Mouse (Mus musculus) ovary, adult 2 months (tissue): ENCODE results near the gene Il18bp. TPM values are rescaled to one million over a fixed set of nuclear protein-coding genes. Genes with fewer than 3 reads are reported as not detected.

Experiments used
- polyA plus RNA-seq: library from polyadenylated mRNA; depleted of rRNA; stranded (reverse); fragments of >200 nt; gene quantifications from 2 replicates; pipeline ENCODE4 v1.2.3, GENCODE M21; 2012; rRNA removed

The Il18bp gene
- polyA plus RNA-seq: 9.9 and 14.9 TPM in 2 replicates

DNA sequence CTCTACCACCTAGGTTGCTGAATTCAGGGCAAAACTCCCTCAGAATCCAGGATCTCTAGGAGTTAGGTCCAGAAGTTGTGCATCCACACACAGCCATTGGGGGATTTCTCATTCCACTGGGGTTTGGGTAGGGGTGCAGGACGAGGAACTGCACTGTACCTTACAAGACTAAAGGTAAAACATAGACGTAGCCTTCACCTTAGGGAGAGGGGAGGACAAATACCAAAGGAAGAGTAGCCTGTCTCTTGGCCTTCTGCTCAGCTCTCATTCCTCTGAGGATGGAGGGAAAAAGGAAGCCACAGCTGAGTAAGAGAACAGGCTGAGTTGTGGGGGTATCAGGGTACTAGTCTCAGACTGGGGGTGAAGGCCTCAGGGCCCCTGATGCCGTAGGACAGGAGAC is at the start of gene Il18bp:
Gene Il18bp (minus strand): TSS at position 101 of the 400 bp plus-strand sequence.

GRCm38 (mm10) chr7:102065046-102065891 is 46.8 kb upstream of the Il18bp start, which contains the start of the genes Rnf121, Xndc1 and Xntrpc:
TSS of gene Rnf121 (minus strand) at chr7:102065469.
TSS of gene Xndc1 (plus strand) at chr7:102065511.
TSS of gene Xntrpc (plus strand) at chr7:102065713.

Other genes with a start within 250 kb of the Il18bp start
- gene Phox2a, start 200.4 kb downstream of the Il18bp start, polyA plus RNA-seq: not detected in 2 replicates
- gene Inppl1, start 180.5 kb downstream of the Il18bp start, polyA plus RNA-seq: 193 and 201 TPM in 2 replicates
- gene Folr2, start 161.5 kb downstream of the Il18bp start, polyA plus RNA-seq: 15.4 and 19.7 TPM in 2 replicates
- gene Anapc15, start 155.0 kb downstream of the Il18bp start, polyA plus RNA-seq: 29.7 and 34.9 TPM in 2 replicates
- 73.4 and 105 TPM in 2 replicates for gene Folr1, start 147.9 kb downstream of the Il18bp start, polyA plus RNA-seq
- gene Lamtor1, start 112.8 kb downstream of the Il18bp start, polyA plus RNA-seq: 234 and 253 TPM in 2 replicates
- 0.18 and 0.29 TPM in 2 replicates for gene Tomt, start 112.3 kb downstream of the Il18bp start, polyA plus RNA-seq
- 29.5 and 38.8 TPM in 2 replicates for gene Lrrc51, start 84.8 kb downstream of the Il18bp start, polyA plus RNA-seq
- 108 TPM in 2 replicates for gene Numa1, start 84.6 kb downstream of the Il18bp start, polyA plus RNA-seq
- 21.4 and 22.0 TPM in 2 replicates for gene Rnf121, start 46.8 kb upstream of the Il18bp start, polyA plus RNA-seq
- 23.2 and 28.9 TPM in 2 replicates for gene Xndc1, start 46.8 kb upstream of the Il18bp start, polyA plus RNA-seq
- gene Xntrpc, start 47.0 kb upstream of the Il18bp start, polyA plus RNA-seq: 5.9 and 6.7 TPM in 2 replicates
- gene Trpc2, start 64.4 kb upstream of the Il18bp start, polyA plus RNA-seq: not detected in 2 replicates
- gene Art1, start 83.1 kb upstream of the Il18bp start, polyA plus RNA-seq: 0.17 and 0.18 TPM in 2 replicates
- gene Art5, start 90.8 kb upstream of the Il18bp start, polyA plus RNA-seq: 0.40 and 0.51 TPM in 2 replicates
- 0.11 and 0.22 TPM in 2 replicates for gene Chrna10, start 98.1 kb upstream of the Il18bp start, polyA plus RNA-seq
- 13.0 and 18.4 TPM in 2 replicates for gene Nup98, start 191.5 kb upstream of the Il18bp start, polyA plus RNA-seq
- gene Pgap2, start 191.5 kb upstream of the Il18bp start, polyA plus RNA-seq: 217 and 255 TPM in 2 replicates
- 73.3 and 99.2 TPM in 2 replicates for gene Rhog, start 237.4 kb upstream of the Il18bp start, polyA plus RNA-seq
- gene Stim1, start 249.1 kb upstream of the Il18bp start, polyA plus RNA-seq: 76.9 and 80.7 TPM in 2 replicates